Mouse (Mus musculus) kidney, adult 2 months (tissue): ENCODE results near the gene Acsl3. TPM values are rescaled to one million over a fixed set of nuclear protein-coding genes. Genes with fewer than 3 reads are reported as not detected.

ENCODE experiments used
- DNase-seq: peaks from one replicate; pipeline ENCODE4 v3.0.0; 2021
- H3K27ac ChIP-seq: fragments of 200-500 bp; 2 replicates; pipeline ENCODE4 v1.5.1; 2012; ENCODE audit warnings: low read depth, low read length, control low read depth, inconsistent platforms; ENCODE audit not compliant: insufficient read depth
- H3K27me3 ChIP-seq: fragments of 200-500 bp; replicated peaks from 2 replicates; pipeline ENCODE4 v1.6.1; 2012; ENCODE audit warnings: mild to moderate bottlenecking, moderate library complexity, low read length, inconsistent platforms; ENCODE audit not compliant: control insufficient read depth, insufficient read depth
- H3K36me3 ChIP-seq: fragments of 200-500 bp; 2 replicates; pipeline ENCODE4 v1.6.1; 2012; ENCODE audit warnings: mild to moderate bottlenecking, moderate library complexity, low read length, inconsistent platforms; ENCODE audit not compliant: control insufficient read depth, insufficient read depth
- H3K4me1 ChIP-seq: fragments of 200-500 bp; 2 replicates; pipeline ENCODE4 v1.6.1; 2011; ENCODE audit warnings: low read length; ENCODE audit not compliant: control insufficient read depth, insufficient read depth
- H3K4me3 ChIP-seq: fragments of 200-500 bp; 2 replicates; pipeline ENCODE4 v1.5.1; 2011; ENCODE audit warnings: mild to moderate bottlenecking, low read depth, low read length, control low read depth; ENCODE audit not compliant: insufficient read depth
- CTCF ChIP-seq: fragments of 200-500 bp; conservative IDR thresholded peaks from 2 replicates; pipeline ENCODE4 v1.5.1; 2011; ENCODE audit warnings: low read depth, mild to moderate bottlenecking, control low read depth, low read length, moderate library complexity, mixed read lengths; ENCODE audit not compliant: insufficient read depth, insufficient read length
- POLR2A ChIP-seq: fragments of 200-500 bp; IDR thresholded peaks from one replicate; pipeline ENCODE4 v1.6.1; 2011; ENCODE audit warnings: low read depth, low read length, control low read depth
- WGBS: fragments of 180-500 bp; shearing (Covaris S2); methylation state at CpG from one replicate; pipeline ENCODE4 v1.1.7; 2018; 5-methylcytosine and 5-hydroxymethylcytosine counted together
- polyA plus RNA-seq: library from polyadenylated mRNA; depleted of rRNA; stranded (reverse); fragments of >200 nt; gene quantifications from 2 replicates; pipeline ENCODE4 v1.2.3, GENCODE M21; 2012

Gene Acsl3
- polyA plus RNA-seq, 1 experiment, result 12.9 TPM

GRCm38 (mm10) chr1:78688149-78688548 lies 30.5 kb downstream of the Acsl3 start:
- no peak for DNase-seq
- Histone ChIP-seq H3K27ac (no peak overlapping the region), H3K4me1 (no peaks in the 10 kb centered on the region), H3K27me3 (no peaks in the 10 kb centered on the region), H3K4me3 (no peak overlapping the region), H3K36me3 (peaks cover 1% of the 10 kb centered on the region; the same call in 1 of the 2 replicates)
- WGBS, result 92% methylated on average over 7 of the region's 7 CpGs
- no peak for TF ChIP-seq POLR2A
- TF ChIP-seq CTCF, result peak; percentile 35; the same call in 1 of the 2 replicates

DNA sequence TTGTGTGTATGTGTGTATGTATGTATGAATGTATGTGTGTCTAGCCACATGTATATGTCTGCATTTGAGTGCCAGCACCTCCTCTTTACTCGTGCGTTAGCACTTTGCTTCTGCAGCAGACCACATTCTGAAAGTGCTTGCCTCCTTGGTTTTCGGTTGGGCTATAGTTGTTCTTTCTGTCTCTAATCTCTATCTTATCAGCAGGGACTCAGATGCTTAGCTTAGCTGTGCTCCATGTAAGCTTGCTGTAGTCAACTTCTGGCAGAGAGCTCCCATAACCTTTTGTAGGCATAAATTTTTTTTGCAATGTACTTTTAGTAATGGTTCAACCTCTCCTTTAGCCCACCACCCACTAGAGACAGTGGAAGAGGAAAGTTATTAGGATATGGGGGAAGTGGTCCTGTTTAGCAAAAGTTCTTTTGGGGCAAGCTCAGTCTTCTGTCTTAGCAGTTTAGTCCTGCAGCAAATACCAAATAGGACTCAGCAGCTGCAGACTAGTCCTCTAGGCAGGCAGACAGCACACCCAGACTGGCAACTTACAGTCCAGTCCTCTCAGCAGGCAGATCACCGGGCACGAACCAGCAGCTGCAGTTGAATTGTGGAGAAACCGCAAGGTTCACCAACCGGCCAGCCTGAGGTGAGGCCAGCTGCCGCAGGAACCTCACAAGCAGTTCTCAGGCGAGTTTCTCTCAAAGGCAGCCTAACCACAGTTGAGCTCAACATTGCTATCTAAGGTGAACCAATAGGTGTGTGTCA lies 37.1 kb downstream of the Acsl3 start:
- Histone ChIP-seq H3K4me1 (no peaks in the 10 kb centered on the region), H3K27ac (no peak overlapping the region), H3K4me3 (no peak overlapping the region), H3K36me3 (peaks cover 7% of the 10 kb centered on the region), H3K27me3 (no peaks in the 10 kb centered on the region)
- no peak for DNase-seq
- no peak for TF ChIP-seq POLR2A
- no peak for TF ChIP-seq CTCF
- 93% methylated on average over 9 of the region's 9 CpGs for WGBS

DNA sequence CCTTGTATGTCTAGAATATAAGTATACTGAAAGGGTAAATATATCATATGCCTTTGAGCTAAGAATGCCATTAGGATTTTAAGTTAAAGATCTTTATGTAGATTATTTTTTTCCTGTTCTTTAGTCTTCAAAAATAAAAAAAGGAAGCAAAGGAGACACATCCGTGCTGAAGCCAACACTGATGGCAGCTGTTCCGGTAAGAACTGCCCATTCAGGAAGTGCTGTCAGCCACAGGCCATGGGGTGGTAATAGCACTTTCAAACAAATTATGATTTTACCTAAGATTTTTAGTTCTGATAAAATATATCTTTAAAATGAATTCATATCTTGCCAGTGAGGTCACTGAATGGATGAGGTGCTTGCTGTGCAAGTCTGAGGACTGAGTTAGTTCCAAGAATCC lies 38.7 kb downstream of the Acsl3 start:
- Histone ChIP-seq H3K4me3 (no peak overlapping the region), H3K27me3 (no peaks in the 10 kb centered on the region), H3K27ac (no peak overlapping the region), H3K36me3 (peaks cover 7% of the 10 kb centered on the region), H3K4me1 (no peaks in the 10 kb centered on the region)
- DNase-seq, result no peak
- TF ChIP-seq POLR2A (no peak), CTCF (no peak)
- 66% methylated on average over 2 of the region's 2 CpGs for WGBS

DNA sequence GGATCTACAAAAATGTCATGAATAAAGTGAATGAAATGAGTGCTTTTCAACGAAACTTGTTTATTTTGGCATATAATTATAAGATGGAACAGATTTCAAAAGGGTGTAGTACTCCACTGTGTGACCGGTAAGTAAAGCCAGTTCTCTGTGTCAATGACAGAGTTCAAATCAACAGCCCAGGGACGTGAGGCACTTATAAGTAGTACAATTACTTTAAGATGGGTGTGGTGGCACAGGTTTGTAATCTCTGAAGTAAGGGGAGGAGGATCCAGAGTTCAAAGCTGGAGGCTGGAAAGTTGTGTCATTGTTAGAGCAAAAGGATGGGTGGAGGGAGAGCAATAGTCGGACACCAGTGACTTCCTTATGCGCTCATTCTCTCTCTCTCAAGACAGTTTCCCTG lies 39.3 kb downstream of the Acsl3 start:
- Histone ChIP-seq H3K4me1 (no peaks in the 10 kb centered on the region), H3K27me3 (no peaks in the 10 kb centered on the region), H3K27ac (no peak overlapping the region), H3K4me3 (no peak overlapping the region), H3K36me3 (peaks cover 7% of the 10 kb centered on the region)
- 82% methylated on average over 5 of the region's 5 CpGs for WGBS
- DNase-seq, result no peak
- TF ChIP-seq POLR2A (no peak), CTCF (no peak)

GRCm38 (mm10) chr1:78698138-78698537 lies 40.5 kb downstream of the Acsl3 start:
- no peaks in the 10 kb centered on the region for H3K27me3 ChIP-seq
- peaks cover 6% of the 10 kb centered on the region for H3K36me3 ChIP-seq
- WGBS, result 39% methylated on average over 6 of the region's 6 CpGs
- peak; percentile 8 for DNase-seq
- no peak for TF ChIP-seq CTCF
- no peak for TF ChIP-seq POLR2A
- H3K27ac ChIP-seq, result no peak overlapping the region
- H3K4me3 ChIP-seq, result no peak overlapping the region
- no peaks in the 10 kb centered on the region for H3K4me1 ChIP-seq

GRCm38 (mm10) chr1:78701740-78702139 lies 44.1 kb downstream of the Acsl3 start:
- no peak overlapping the region for H3K4me3 ChIP-seq
- DNase-seq, result no peak
- TF ChIP-seq POLR2A, result no peak
- TF ChIP-seq CTCF, result no peak
- H3K27ac ChIP-seq, result no peak overlapping the region
- WGBS, result 76% methylated on average over 3 of the region's 3 CpGs
- H3K4me1 ChIP-seq, result no peaks in the 10 kb centered on the region
- H3K36me3 ChIP-seq, result peaks cover 5% of the 10 kb centered on the region; the same call in 1 of the 2 replicates
- no peaks in the 10 kb centered on the region for H3K27me3 ChIP-seq

DNA sequence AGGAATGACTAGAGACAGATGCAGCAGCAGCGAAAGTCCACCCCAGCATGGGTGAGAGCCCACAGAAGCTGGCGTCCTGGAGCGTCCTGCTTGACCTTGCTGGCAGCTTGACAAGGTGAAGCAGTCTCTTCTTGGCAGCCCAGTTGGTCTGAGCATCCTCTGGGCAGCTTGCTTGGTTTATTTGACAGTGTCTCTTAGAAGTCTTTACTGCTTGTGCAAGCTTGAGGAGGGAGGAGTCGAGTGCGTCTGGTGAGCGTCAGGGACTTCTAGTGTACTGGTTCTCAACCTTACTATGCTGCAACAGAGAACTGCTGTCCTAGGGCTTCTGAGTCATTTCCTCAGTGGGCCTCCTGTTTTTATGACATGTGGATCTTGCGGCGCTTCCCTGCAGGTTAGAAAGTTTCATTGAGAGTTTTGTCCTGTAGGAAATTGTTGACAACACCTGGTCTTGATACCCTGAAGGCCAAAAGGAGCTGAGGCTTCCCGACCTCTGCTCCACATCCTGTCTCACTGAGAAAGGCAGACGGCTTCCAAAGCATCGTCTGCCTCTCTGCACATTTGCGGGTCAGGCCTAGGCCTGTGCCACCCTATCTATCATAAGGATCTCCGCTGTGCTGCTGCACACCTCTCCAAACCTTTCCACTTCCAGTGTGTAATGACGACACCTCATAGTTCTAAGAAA lies 44.8 kb downstream of the Acsl3 start:
- 69% methylated on average over 14 of the region's 14 CpGs for WGBS
- Histone ChIP-seq H3K4me1 (no peaks in the 10 kb centered on the region), H3K27ac (no peak overlapping the region), H3K36me3 (peaks cover 2% of the 10 kb centered on the region; the same call in 1 of the 2 replicates), H3K4me3 (no peak overlapping the region), H3K27me3 (no peaks in the 10 kb centered on the region)
- peak; percentile 46 for DNase-seq
- no peak for TF ChIP-seq CTCF
- TF ChIP-seq POLR2A, result no peak
